Mouse (Mus musculus): ENCODE results near the gene Tspan12. TPM values are rescaled to one million over a fixed set of nuclear protein-coding genes. Genes with fewer than 3 reads are reported as not detected.

Tspan12 gene
- total RNA-seq, 1 experiment from 2014 or later: not detected

GRCm38 (mm10) chr6:21831871-21832270 lies 20.4 kb downstream of the Tspan12 start:
- no peak for ATAC-seq (replicated peaks; ENCODE audit: insufficient number of reproducible peaks, low FRiP score, low TSS enrichment, poor library complexity, severe bottlenecking)

- ATAC-seq (replicated peaks; ENCODE audit: insufficient number of reproducible peaks, low FRiP score, low TSS enrichment, poor library complexity, severe bottlenecking): no peak
Observed at GRCm38 (mm10) chr6:21830931-21831330, 21.4 kb downstream of the Tspan12 start.

- ATAC-seq (replicated peaks; ENCODE audit: insufficient number of reproducible peaks, low FRiP score, low TSS enrichment, poor library complexity, severe bottlenecking): no peak
Observed at GRCm38 (mm10) chr6:21829930-21830329, 22.4 kb downstream of the Tspan12 start.

- ATAC-seq (replicated peaks; ENCODE audit: insufficient number of reproducible peaks, low FRiP score, low TSS enrichment, poor library complexity, severe bottlenecking): no peak
Observed at GRCm38 (mm10) chr6:21828437-21828836, 23.9 kb downstream of the Tspan12 start.

- no peak for ATAC-seq (replicated peaks; ENCODE audit: insufficient number of reproducible peaks, low FRiP score, low TSS enrichment, poor library complexity, severe bottlenecking)
Observed at GRCm38 (mm10) chr6:21828001-21828400, 24.3 kb downstream of the Tspan12 start.

GRCm38 (mm10) chr6:21823694-21824093 lies 28.6 kb downstream of the Tspan12 start:
- ATAC-seq (replicated peaks; ENCODE audit: insufficient number of reproducible peaks, low FRiP score, low TSS enrichment, poor library complexity, severe bottlenecking): no peak

- no peak for ATAC-seq (replicated peaks; ENCODE audit: insufficient number of reproducible peaks, low FRiP score, low TSS enrichment, poor library complexity, severe bottlenecking)
Observed at GRCm38 (mm10) chr6:21823281-21823680, 29.0 kb downstream of the Tspan12 start.

- no peak for ATAC-seq (replicated peaks; ENCODE audit: insufficient number of reproducible peaks, low FRiP score, low TSS enrichment, poor library complexity, severe bottlenecking)
Observed at GRCm38 (mm10) chr6:21822721-21823134, 29.6 kb downstream of the Tspan12 start.

- no peak for ATAC-seq (replicated peaks; ENCODE audit: insufficient number of reproducible peaks, low FRiP score, low TSS enrichment, poor library complexity, severe bottlenecking)
Observed at GRCm38 (mm10) chr6:21818107-21818807, 34.1 kb downstream of the Tspan12 start.

GRCm38 (mm10) chr6:21806005-21806404 lies 46.3 kb downstream of the Tspan12 start:
- no peak for ATAC-seq (replicated peaks; ENCODE audit: insufficient number of reproducible peaks, low FRiP score, low TSS enrichment, poor library complexity, severe bottlenecking)

- no peak for ATAC-seq (replicated peaks; ENCODE audit: insufficient number of reproducible peaks, low FRiP score, low TSS enrichment, poor library complexity, severe bottlenecking)
Observed at GRCm38 (mm10) chr6:21805013-21805570, 47.2 kb downstream of the Tspan12 start.

GRCm38 (mm10) chr6:21803483-21804340 lies 48.6 kb downstream of the Tspan12 start:
- no peak for ATAC-seq (replicated peaks; ENCODE audit: insufficient number of reproducible peaks, low FRiP score, low TSS enrichment, poor library complexity, severe bottlenecking)

GRCm38 (mm10) chr6:21798581-21798980 lies 53.7 kb downstream of the Tspan12 start:
- no peak for ATAC-seq (replicated peaks; ENCODE audit: insufficient number of reproducible peaks, low FRiP score, low TSS enrichment, poor library complexity, severe bottlenecking)

GRCm38 (mm10) chr6:21797087-21797486 lies 55.2 kb downstream of the Tspan12 start:
- no peak for ATAC-seq (replicated peaks; ENCODE audit: insufficient number of reproducible peaks, low FRiP score, low TSS enrichment, poor library complexity, severe bottlenecking)

- no peak for ATAC-seq (replicated peaks; ENCODE audit: insufficient number of reproducible peaks, low FRiP score, low TSS enrichment, poor library complexity, severe bottlenecking)
Observed at GRCm38 (mm10) chr6:21796413-21796812, 55.9 kb downstream of the Tspan12 start.

- ATAC-seq (replicated peaks; ENCODE audit: insufficient number of reproducible peaks, low FRiP score, low TSS enrichment, poor library complexity, severe bottlenecking): no peak
Observed at GRCm38 (mm10) chr6:21795410-21795809, 56.9 kb downstream of the Tspan12 start.

- ATAC-seq (replicated peaks; ENCODE audit: insufficient number of reproducible peaks, low FRiP score, low TSS enrichment, poor library complexity, severe bottlenecking): no peak
Observed at GRCm38 (mm10) chr6:21795072-21795407, 57.3 kb downstream of the Tspan12 start.

- no peak for ATAC-seq (replicated peaks; ENCODE audit: insufficient number of reproducible peaks, low FRiP score, low TSS enrichment, poor library complexity, severe bottlenecking)
Observed at GRCm38 (mm10) chr6:21794337-21795071, 57.8 kb downstream of the Tspan12 start.

GRCm38 (mm10) chr6:21791307-21791706 lies 61.0 kb downstream of the Tspan12 start:
- no peak for ATAC-seq (replicated peaks; ENCODE audit: insufficient number of reproducible peaks, low FRiP score, low TSS enrichment, poor library complexity, severe bottlenecking)
